Mouse (Mus musculus) kidney, embryonic 14.5 days (tissue): ENCODE data around the gene Lypd6b. TPM values are rescaled to one million over a fixed set of nuclear protein-coding genes. Genes with fewer than 3 reads are reported as not detected.

Source experiments
- ATAC-seq: fragments of 200-750 bp; cut with Nextera tagmentation; 2 replicates; pipeline ENCODE4 v1.8.0; 2017; ENCODE audit warnings: moderate number of reproducible peaks, mild to moderate bottlenecking, moderate TSS enrichment, moderate library complexity; ENCODE audit not compliant: low FRiP score, low TSS enrichment
- H3K27ac ChIP-seq: fragments of 300-500 bp; sonication (generic); 2 replicates; pipeline ENCODE4 v1.5.1; 2014; ENCODE audit warnings: low read depth, mild to moderate bottlenecking, low read length, moderate library complexity, mixed read lengths
- H3K27me3 ChIP-seq: fragments of 300-500 bp; sonication (generic); 2 replicates; pipeline ENCODE4 v1.6.1; 2014; ENCODE audit warnings: mild to moderate bottlenecking, low read length; ENCODE audit not compliant: control insufficient read depth, insufficient read depth
- H3K36me3 ChIP-seq: fragments of 300-500 bp; sonication (generic); 2 replicates; pipeline ENCODE4 v1.6.1; 2014; ENCODE audit warnings: low read length, mixed read lengths; ENCODE audit not compliant: control insufficient read depth, insufficient read depth
- H3K4me1 ChIP-seq: fragments of 300-500 bp; sonication (generic); 2 replicates; pipeline ENCODE4 v1.6.1; 2014; ENCODE audit warnings: low read length, mixed read lengths; ENCODE audit not compliant: control insufficient read depth, insufficient read depth
- H3K4me2 ChIP-seq: fragments of 300-500 bp; sonication (generic); replicated peaks from 2 replicates; pipeline ENCODE4 v1.6.1; 2014; ENCODE audit warnings: low read depth, mild to moderate bottlenecking, low read length
- H3K4me3 ChIP-seq: fragments of 300-500 bp; sonication (generic); 2 replicates; pipeline ENCODE4 v1.5.1; 2014; ENCODE audit warnings: mild to moderate bottlenecking, low read length
- H3K9ac ChIP-seq: fragments of 300-500 bp; sonication (generic); 2 replicates; pipeline ENCODE4 v1.6.1; 2014; ENCODE audit warnings: low read depth, mild to moderate bottlenecking, low read length, moderate library complexity
- H3K9me3 ChIP-seq: fragments of 300-500 bp; sonication (generic); 2 replicates; pipeline ENCODE4 v1.6.1; 2016; ENCODE audit warnings: low read length; ENCODE audit not compliant: control insufficient read depth
- WGBS: fragments of 180-500 bp; shearing (Covaris S2); extraction: QIAGEN DNeasy Blood & Tissue Kit; methylation state at CpG from one replicate; pipeline ENCODE4 v1.1.7; 2014; 5-methylcytosine and 5-hydroxymethylcytosine counted together
- polyA plus RNA-seq: library from polyadenylated mRNA; unstranded; fragments of >200 nt; fragmentation: Nextera tagmentation; extraction: Ambion mirVana; gene quantifications from 2 replicates; pipeline ENCODE4 v1.2.1, GENCODE M21; 2014

Lypd6b gene
- polyA plus RNA-seq, 1 experiment from 2014 or later, result 11.4 TPM

DNA sequence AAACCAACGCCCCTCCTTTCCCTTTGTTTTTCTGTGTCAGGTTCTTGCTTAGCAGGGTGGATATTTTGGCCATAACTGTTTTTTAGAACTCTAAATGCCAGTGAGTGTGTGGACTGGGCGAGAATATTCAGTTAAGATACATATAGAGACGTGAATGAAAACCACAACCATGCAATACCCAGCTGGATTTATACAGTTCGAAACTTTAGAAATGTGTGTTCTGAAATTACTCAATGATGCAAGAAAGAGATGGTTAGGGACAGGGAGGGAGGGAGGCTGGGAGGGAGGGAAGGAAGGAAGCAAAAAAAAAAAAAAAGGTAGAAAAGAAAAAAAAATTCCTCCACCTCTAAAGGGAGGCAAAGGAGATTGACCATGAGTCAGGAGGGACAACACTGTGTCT is 98.7 kb downstream of the Lypd6b start:
- Histone ChIP-seq H3K27me3 (no peaks in the 10 kb centered on the region), H3K9ac (no peak overlapping the region)

DNA sequence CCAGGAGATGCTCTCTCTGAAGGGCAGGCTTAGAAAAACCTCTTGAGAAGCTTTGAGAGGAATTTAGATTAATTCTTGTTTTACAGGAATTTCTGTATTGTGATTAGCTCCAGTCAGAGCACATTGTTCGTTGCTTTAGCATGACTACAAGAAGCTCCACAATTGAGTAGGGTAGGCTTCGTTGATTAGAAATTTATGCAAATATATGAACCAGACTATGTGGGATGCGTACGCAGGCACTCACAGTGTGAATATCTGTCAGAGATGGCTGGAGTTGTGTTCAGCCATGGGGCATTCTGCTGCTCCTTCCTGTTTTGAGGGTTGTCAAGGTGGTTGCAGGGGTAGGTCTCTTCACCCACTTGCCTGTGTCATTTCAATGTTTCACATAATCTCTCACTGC is 100.9 kb downstream of the Lypd6b start:
- no peak overlapping the region for H3K4me3 ChIP-seq
- no peaks in the 10 kb centered on the region for H3K9me3 ChIP-seq
- no peaks in the 10 kb centered on the region for H3K36me3 ChIP-seq
- no peak for ATAC-seq
- no peak overlapping the region for H3K27ac ChIP-seq
- H3K4me2 ChIP-seq, result no peak overlapping the region
- no peaks in the 10 kb centered on the region for H3K4me1 ChIP-seq
- H3K9ac ChIP-seq, result no peak overlapping the region
- no peaks in the 10 kb centered on the region for H3K27me3 ChIP-seq
- 83% methylated on average over 4 of the region's 4 CpGs for whole genome bisulfite sequencing

More for the DNA sequence above, 98.7 kb downstream of the Lypd6b start:
- Histone ChIP-seq H3K27ac (no peak overlapping the region), H3K4me1 (no peaks in the 10 kb centered on the region), H3K9me3 (no peaks in the 10 kb centered on the region), H3K4me2 (no peak overlapping the region), H3K36me3 (no peaks in the 10 kb centered on the region), H3K4me3 (no peak overlapping the region)
- 86% methylated on average over 4 of the region's 4 CpGs for WGBS
- ATAC-seq, result no peak

DNA sequence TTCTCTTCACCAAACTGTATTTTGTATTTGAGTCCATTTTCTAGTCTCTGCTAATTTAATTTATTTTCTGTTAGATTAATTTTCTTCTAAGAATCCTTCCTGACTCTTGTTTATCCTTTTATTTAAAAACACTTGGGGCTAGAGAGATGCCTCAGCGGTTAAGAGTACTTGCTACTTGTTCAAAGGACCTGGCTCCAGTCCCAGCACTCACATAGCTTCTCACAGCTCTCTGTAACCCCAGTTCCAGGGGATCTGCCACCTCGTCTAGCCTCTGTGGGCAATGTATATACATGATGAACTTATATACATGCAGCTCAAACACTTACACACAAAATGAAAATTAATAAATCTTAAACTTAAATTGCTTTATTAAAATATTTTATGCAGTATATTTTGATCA is 103.2 kb downstream of the Lypd6b start:
- H3K27ac ChIP-seq, result no peak overlapping the region
- ATAC-seq, result no peak
- WGBS, result 61% methylated on average over 2 of the region's 2 CpGs

DNA sequence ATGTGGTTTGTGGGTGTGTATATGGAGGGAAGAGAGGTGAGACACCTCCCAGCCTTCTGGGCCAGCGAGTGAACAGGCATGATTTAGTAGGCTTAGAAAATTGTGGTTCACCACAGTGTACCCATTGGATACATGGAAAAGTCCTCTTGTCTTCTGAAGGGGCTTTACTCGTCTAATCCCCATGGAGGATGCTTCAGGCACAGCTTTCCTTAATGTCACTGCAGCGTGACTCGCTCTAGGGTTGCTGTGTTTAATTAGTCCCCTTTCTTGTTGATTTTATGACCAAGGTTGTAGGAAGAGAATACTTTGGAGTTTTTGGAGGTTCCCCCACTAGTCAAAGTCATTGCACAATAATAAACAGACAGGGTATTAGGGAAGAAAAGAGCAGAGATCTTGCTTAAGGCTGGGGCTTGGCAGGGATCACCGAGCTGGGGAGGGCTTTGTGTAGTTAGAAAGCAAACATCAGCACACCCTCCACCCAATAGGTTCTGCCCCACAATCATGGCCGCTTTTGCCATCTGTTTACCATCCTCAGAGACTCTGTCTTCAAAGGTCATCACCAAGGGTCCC is 122.4 kb downstream of the Lypd6b start:
- no peak overlapping the region for H3K9ac ChIP-seq
- H3K4me3 ChIP-seq, result no peak overlapping the region
- H3K4me1 ChIP-seq, result no peaks in the 10 kb centered on the region
- ATAC-seq, result no peak
- H3K36me3 ChIP-seq, result no peaks in the 10 kb centered on the region
- WGBS, result 62% methylated on average over 6 of the region's 6 CpGs
- H3K27ac ChIP-seq, result no peak overlapping the region
- no peaks in the 10 kb centered on the region for H3K27me3 ChIP-seq
- H3K4me2 ChIP-seq, result no peak overlapping the region
- no peaks in the 10 kb centered on the region for H3K9me3 ChIP-seq

More for the DNA sequence above, 103.2 kb downstream of the Lypd6b start:
- no peak overlapping the region for H3K4me2 ChIP-seq
- H3K9me3 ChIP-seq, result no peaks in the 10 kb centered on the region
- H3K4me3 ChIP-seq, result no peak overlapping the region
- H3K27me3 ChIP-seq, result no peaks in the 10 kb centered on the region
- no peak overlapping the region for H3K9ac ChIP-seq
- H3K4me1 ChIP-seq, result no peaks in the 10 kb centered on the region
- H3K36me3 ChIP-seq, result no peaks in the 10 kb centered on the region

DNA sequence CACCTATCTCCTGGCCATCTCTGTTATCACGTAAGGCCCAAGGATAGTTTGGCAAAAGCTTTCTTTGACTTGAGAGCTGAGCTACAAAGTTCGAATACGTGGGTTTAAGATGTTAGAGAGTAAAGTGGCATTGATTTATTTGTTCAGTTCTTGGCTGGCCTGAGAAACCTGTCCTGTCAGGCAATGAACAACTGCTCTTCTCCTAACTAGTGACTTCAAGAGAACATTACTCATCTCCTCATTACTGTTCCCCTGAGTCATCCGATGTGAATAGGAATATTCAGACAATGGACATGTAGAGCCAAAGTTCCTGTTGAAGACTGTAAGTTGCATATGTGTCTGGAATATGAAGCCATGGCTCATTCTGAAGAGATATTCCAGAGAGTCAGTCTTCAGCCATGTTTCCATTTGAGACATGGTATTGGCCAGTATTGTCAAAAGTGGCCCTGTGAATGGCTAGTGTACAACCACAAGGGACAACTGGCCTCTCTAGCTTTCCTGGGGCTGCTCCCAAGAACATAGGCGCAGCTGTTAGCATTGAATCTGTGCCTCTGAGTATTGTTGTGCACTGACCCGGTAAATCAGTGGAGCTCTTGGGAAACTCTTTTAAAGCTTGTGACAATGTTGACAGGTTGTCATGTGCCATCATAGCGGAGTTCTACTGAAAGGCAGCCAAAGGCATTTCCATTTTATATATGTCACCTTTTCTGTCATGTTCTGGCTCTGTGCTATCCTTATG is 124.0 kb downstream of the Lypd6b start:
- WGBS, result 72% methylated on average over 7 of the region's 7 CpGs
- Histone ChIP-seq H3K36me3 (no peaks in the 10 kb centered on the region), H3K9me3 (no peaks in the 10 kb centered on the region), H3K4me3 (no peak overlapping the region), H3K27me3 (no peaks in the 10 kb centered on the region), H3K9ac (no peak overlapping the region), H3K4me1 (no peaks in the 10 kb centered on the region), H3K27ac (no peak overlapping the region), H3K4me2 (no peak overlapping the region)
- ATAC-seq, result no peak

DNA sequence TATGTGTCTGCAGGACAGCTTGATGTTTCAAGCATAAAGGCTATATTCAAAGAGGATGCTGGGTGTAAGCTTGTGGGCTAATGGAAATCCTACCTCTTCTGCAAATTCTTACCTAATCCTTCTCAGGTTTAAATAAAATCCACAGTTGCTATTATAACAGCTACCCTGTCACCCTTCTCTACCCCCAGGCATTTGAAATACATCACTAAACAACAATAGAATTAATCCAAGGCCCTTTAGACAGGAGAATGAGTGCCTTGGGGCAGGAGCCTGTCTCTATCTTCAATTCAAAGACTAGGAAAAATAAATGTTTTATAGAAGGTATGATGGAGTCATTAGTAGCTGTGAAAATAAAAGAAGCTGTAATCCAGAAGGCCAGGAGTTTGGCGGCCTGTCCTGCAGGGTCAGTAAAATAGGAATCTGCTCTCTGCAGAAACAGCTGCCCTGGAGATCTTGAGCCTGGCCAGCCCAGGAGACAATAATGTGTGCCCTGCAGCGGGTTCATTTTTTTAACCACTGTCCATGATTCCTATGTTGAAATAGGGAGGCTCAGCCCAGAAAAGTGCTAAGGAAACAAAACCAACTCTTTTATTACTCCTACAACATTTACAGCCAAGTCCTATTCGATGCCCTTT is 124.9 kb downstream of the Lypd6b start:
- Histone ChIP-seq H3K4me2 (no peak overlapping the region), H3K4me3 (no peak overlapping the region), H3K36me3 (no peaks in the 10 kb centered on the region), H3K9ac (no peak overlapping the region), H3K9me3 (no peaks in the 10 kb centered on the region), H3K4me1 (peaks cover 2% of the 10 kb centered on the region; the same call in 1 of the 2 replicates), H3K27me3 (no peaks in the 10 kb centered on the region), H3K27ac (no peak overlapping the region)
- no peak for ATAC-seq
- WGBS, result 54% methylated on average over 3 of the region's 3 CpGs

DNA sequence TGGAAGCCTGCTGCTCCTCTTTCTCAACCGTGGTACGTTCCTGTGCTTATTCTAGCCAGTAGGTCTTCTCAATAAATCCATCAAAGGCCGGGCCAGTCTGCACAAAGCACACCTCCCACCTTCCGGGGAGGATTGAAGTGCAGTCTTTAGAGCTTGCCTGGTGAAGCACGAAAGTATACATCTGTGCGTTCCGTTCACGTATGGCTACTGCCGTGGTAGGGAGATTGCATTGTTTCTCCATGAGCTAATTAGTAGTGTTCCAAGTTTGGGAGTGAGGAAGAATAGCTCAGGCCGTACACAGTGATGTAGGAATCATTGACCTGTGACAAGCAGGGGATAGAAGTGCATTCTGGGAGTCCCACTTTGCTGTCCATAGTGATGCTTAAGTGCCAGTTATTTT is 130.0 kb downstream of the Lypd6b start:
- Histone ChIP-seq H3K27me3 (no peaks in the 10 kb centered on the region), H3K9me3 (no peaks in the 10 kb centered on the region), H3K27ac (no peak overlapping the region), H3K9ac (no peak overlapping the region), H3K4me2 (no peak overlapping the region; the same call in 1 of the 2 replicates), H3K4me3 (no peak overlapping the region), H3K36me3 (no peaks in the 10 kb centered on the region), H3K4me1 (peaks cover 5% of the 10 kb centered on the region; the same call in 1 of the 2 replicates)
- ATAC-seq, result peak; percentile 72; the same call in 1 of the 2 replicates
- 11% methylated on average over 10 of the region's 10 CpGs for WGBS

DNA sequence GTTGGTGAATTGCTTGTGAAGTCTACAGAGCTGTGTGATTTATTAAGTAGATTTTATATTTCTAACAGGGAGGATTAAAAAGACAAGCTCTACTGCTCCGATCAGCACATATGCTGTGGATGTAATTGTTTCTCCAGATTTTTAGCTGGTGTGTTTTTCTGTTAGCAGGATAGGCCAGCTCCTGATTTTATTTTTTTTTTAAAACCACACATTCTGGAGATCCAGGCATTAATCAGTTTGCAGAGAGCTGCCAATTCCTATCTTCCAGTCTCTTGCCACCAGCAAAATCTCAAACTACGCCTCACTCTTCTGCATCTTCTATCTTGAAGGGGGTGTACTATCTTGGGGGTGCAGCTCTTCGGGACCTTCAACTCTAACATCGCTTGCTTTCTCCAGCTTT is 130.6 kb downstream of the Lypd6b start:
- H3K27ac ChIP-seq, result no peak overlapping the region
- WGBS, result 76% methylated on average over 4 of the region's 4 CpGs

DNA sequence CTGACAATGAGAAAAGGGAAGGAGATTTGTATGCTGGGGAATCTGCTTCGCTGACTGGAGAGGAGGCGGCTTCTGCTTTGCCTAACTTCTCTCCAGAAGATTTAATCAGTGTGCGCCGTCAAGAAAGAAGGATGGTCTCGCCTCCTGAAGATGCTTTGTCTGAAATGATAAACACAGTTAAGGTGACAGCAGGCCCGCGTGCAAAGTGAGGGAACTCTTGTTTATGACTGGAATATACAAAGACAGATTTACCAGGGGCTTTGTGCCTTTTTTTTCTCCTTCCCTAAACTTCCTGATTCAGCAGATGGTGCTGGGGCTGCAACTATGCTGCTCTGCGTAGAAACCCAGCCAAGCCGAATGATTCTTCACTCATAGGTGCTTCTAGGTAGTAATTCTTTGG is 131.2 kb downstream of the Lypd6b start:
- no peak overlapping the region for H3K27ac ChIP-seq
- no peak for ATAC-seq
- no peak overlapping the region for H3K9ac ChIP-seq
- no peaks in the 10 kb centered on the region for H3K27me3 ChIP-seq
- peaks cover 5% of the 10 kb centered on the region; the same call in 1 of the 2 replicates for H3K4me1 ChIP-seq
- no peaks in the 10 kb centered on the region for H3K36me3 ChIP-seq
- WGBS, result 34% methylated on average over 9 of the region's 9 CpGs
- H3K4me3 ChIP-seq, result no peak overlapping the region
- H3K9me3 ChIP-seq, result no peaks in the 10 kb centered on the region
- no peak overlapping the region for H3K4me2 ChIP-seq

More for the DNA sequence above, 130.6 kb downstream of the Lypd6b start:
- no peaks in the 10 kb centered on the region for H3K9me3 ChIP-seq
- no peak for ATAC-seq
- no peaks in the 10 kb centered on the region for H3K36me3 ChIP-seq
- H3K4me1 ChIP-seq, result peaks cover 5% of the 10 kb centered on the region; the same call in 1 of the 2 replicates
- H3K27me3 ChIP-seq, result no peaks in the 10 kb centered on the region
- H3K4me2 ChIP-seq, result no peak overlapping the region
- H3K9ac ChIP-seq, result no peak overlapping the region
- H3K4me3 ChIP-seq, result no peak overlapping the region
